Mouse (Mus musculus) thymus, adult 2 months (tissue): ENCODE measurements around the gene Aco1. TPM values are rescaled to one million over a fixed set of nuclear protein-coding genes. Genes with fewer than 3 reads are reported as not detected.

Source experiments
- DNase-seq: peaks from one replicate; pipeline ENCODE4 v3.0.0; 2021
- H3K27ac ChIP-seq: fragments of 200-500 bp; 2 replicates; pipeline ENCODE4 v1.5.1; 2012; ENCODE audit warnings: low read length, control low read depth; ENCODE audit not compliant: control insufficient read depth, insufficient read depth
- H3K27me3 ChIP-seq: fragments of 200-500 bp; 2 replicates; pipeline ENCODE4 v1.6.1; 2012; ENCODE audit warnings: mild to moderate bottlenecking, low read length, moderate library complexity, mixed read lengths; ENCODE audit not compliant: control insufficient read depth, insufficient read depth
- H3K36me3 ChIP-seq: fragments of 200-500 bp; 2 replicates; pipeline ENCODE4 v1.6.1; 2012; ENCODE audit warnings: mild to moderate bottlenecking, low read length, moderate library complexity; ENCODE audit not compliant: control insufficient read depth, insufficient read depth
- H3K4me1 ChIP-seq: fragments of 200-500 bp; replicated peaks from 2 replicates; pipeline ENCODE4 v1.6.1; 2012; ENCODE audit warnings: low read length; ENCODE audit not compliant: control insufficient read depth, insufficient read depth
- H3K4me3 ChIP-seq: fragments of 200-500 bp; 2 replicates; pipeline ENCODE4 v1.5.1; 2012; ENCODE audit warnings: mild to moderate bottlenecking, low read length, control low read depth, moderate library complexity; ENCODE audit not compliant: control insufficient read depth, insufficient read depth
- CTCF ChIP-seq: fragments of 200-500 bp; IDR thresholded peaks from 2 replicates; pipeline ENCODE4 v1.5.1; 2012; ENCODE audit warnings: mild to moderate bottlenecking, control low read depth, low read length, moderate library complexity, borderline replicate concordance; ENCODE audit not compliant: control insufficient read depth, poor library complexity, insufficient read depth; ENCODE audit errors: extremely low read depth
- POLR2A ChIP-seq: fragments of 200-500 bp; IDR thresholded peaks from 2 replicates; pipeline ENCODE4 v1.6.1; 2012; ENCODE audit warnings: mild to moderate bottlenecking, low read length, control low read depth, moderate library complexity; ENCODE audit not compliant: control insufficient read depth, poor library complexity, insufficient read depth; ENCODE audit errors: extremely low read depth
- WGBS: fragments of 180-500 bp; shearing (Covaris S2); methylation state at CpG from one replicate; pipeline ENCODE4 v1.1.7; 2018; 5-methylcytosine and 5-hydroxymethylcytosine counted together
- polyA plus RNA-seq: library from polyadenylated mRNA; depleted of rRNA; stranded (reverse); fragments of >200 nt; gene quantifications from 2 replicates; pipeline ENCODE4 v1.2.3, GENCODE M21; 2012

Gene Aco1
- polyA plus RNA-seq, 1 experiment: 28.2 TPM

DNA sequence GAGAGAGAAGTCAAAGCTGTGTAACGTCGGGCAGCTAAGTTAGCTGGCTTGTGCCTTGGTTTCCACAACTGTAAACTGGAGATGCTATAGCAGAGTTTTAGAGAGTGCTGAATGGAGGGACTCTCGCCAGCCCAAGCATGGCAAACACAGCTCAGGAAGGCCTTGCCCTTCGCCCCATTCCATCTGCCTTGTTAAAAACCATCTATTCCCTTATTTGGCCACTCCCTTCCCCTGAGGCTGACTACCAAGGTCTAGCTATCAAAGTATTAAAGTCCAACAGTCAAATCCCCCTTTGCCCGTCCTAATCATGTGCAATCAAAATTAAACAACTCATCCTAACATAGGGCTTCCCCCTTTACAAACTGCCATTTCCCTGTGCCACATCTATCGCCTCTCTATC lies 40.9 kb downstream of the Aco1 start:
- no peaks in the 10 kb centered on the region for H3K27me3 ChIP-seq
- 96% methylated on average over 6 of the region's 6 CpGs for WGBS
- DNase-seq: no peak
- no peak overlapping the region for H3K27ac ChIP-seq
- no peaks in the 10 kb centered on the region; the same call in 1 of the 2 replicates for H3K36me3 ChIP-seq
- no peak overlapping the region for H3K4me3 ChIP-seq
- no peaks in the 10 kb centered on the region for H3K4me1 ChIP-seq
- no peak for TF ChIP-seq POLR2A
- TF ChIP-seq CTCF: no peak

DNA sequence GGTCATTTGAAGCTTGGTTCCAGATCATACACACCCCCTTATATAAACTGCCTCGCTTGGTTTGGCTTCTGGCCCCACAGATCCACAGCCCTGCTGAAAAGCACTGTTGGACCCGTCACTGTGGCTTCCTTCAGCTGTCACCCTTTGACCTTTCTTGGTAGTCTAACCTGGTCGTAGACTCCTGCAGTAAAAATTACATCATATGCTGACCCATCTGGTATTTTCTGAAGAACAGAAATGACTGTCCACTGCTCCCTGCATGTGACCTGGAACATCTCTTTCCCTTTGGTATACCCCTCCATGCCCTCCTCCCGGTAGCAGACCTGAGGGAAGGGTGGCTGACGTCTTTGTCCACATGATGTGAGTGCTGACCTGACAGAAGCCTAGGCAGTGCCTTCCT lies 41.6 kb downstream of the Aco1 start:
- 91% methylated on average over 5 of the region's 5 CpGs for WGBS
- Histone ChIP-seq H3K4me3 (no peak overlapping the region), H3K27ac (no peak overlapping the region), H3K36me3 (no peaks in the 10 kb centered on the region; the same call in 1 of the 2 replicates), H3K4me1 (no peaks in the 10 kb centered on the region), H3K27me3 (no peaks in the 10 kb centered on the region)
- DNase-seq: no peak
- TF ChIP-seq POLR2A (no peak), CTCF (no peak)

DNA sequence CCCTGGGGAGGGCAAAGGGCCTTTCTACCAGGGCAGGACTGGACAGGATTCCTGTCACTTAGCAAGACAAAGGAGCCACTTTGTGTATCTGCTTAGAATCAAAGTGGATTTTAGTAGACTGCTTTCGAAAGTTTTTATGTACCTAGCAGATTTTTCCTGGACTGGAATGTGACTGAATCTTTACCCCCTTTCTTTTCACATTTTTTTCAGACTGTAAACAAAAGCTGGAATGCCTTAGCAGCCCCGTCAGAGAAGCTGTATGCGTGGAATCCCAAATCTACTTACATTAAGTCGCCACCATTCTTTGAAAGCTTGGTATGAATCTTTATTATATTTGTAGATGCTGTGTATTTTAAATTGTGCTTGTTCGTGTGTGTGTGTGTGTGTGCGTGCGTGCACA lies 45.1 kb downstream of the Aco1 start:
- Histone ChIP-seq H3K4me3 (no peak overlapping the region), H3K36me3 (no peaks in the 10 kb centered on the region; the same call in 1 of the 2 replicates), H3K27ac (no peak overlapping the region), H3K4me1 (no peaks in the 10 kb centered on the region), H3K27me3 (no peaks in the 10 kb centered on the region)
- TF ChIP-seq CTCF (no peak), POLR2A (no peak)
- DNase-seq: no peak
- 93% methylated on average over 7 of the region's 7 CpGs for WGBS

DNA sequence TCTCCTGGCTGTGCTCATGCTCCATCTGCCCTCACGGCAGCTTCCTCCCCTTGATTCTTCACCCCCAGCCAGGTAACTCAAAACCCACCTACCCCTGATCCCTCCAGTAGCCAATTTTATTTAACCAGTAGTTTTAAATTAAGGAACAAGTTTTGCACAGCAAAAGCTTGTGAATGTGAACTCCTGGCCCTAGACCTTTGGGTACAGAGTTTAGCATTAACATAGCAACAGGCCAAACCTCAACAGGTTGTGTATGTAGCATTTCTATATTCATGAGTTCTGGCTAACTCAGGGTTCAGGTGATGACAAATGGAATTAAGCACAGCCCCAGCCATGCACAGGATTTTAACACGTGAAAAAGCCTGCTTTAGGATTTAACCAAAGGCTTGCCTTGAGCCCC lies 49.4 kb downstream of the Aco1 start:
- no peak for TF ChIP-seq CTCF
- TF ChIP-seq POLR2A: no peak
- Histone ChIP-seq H3K4me3 (no peak overlapping the region), H3K36me3 (no peaks in the 10 kb centered on the region), H3K27me3 (no peaks in the 10 kb centered on the region), H3K4me1 (no peaks in the 10 kb centered on the region), H3K27ac (no peak overlapping the region)
- 95% methylated on average over 2 of the region's 2 CpGs for WGBS
- no peak for DNase-seq

DNA sequence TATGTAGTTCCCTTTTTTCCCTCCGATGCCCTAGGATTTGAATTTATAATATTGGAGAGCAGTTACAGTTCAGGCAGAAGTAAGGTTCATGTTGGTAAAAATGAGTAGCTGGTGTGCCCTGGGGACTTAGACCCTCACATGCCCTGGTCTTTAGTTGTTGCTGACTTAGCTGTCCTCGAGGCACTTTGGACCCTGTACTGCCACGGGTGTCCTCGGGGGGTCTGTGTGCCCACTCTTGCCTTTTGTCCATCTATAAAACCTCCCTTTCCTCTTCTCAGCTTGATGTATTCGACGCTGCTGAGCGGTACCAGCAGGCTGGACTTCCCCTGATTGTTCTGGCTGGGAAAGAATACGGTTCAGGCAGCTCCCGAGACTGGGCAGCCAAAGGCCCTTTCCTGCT lies 50.6 kb downstream of the Aco1 start:
- H3K4me1 ChIP-seq: no peaks in the 10 kb centered on the region
- WGBS: 86% methylated on average over 9 of the region's 9 CpGs
- no peaks in the 10 kb centered on the region for H3K27me3 ChIP-seq
- no peak overlapping the region for H3K4me3 ChIP-seq
- H3K27ac ChIP-seq: no peak overlapping the region
- no peak for DNase-seq
- H3K36me3 ChIP-seq: no peaks in the 10 kb centered on the region
- TF ChIP-seq POLR2A (no peak), CTCF (no peak)

DNA sequence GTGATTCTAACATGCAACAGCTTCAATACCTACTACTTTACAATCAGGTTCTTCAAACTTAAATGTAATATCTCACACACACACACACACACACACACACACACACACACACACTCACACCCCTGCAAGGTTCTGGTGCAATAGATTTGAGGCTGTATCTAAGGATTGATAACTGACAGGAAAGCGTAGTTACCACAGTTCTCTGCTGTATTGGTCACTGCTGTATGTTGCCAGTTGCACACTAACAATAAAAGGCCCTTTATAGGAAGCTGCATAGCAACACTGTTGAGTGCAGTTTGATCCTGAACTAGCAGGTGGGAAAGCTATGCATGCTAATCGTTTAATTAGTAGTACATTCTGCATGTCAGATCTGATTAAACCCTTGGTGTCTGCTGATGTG lies 52.5 kb downstream of the Aco1 start:
- no peak overlapping the region for H3K4me3 ChIP-seq
- no peaks in the 10 kb centered on the region for H3K27me3 ChIP-seq
- H3K36me3 ChIP-seq: no peaks in the 10 kb centered on the region
- 100% methylated on average over 2 of the region's 2 CpGs for WGBS
- TF ChIP-seq CTCF: no peak
- no peak for TF ChIP-seq POLR2A
- no peaks in the 10 kb centered on the region for H3K4me1 ChIP-seq
- H3K27ac ChIP-seq: no peak overlapping the region
- no peak for DNase-seq

DNA sequence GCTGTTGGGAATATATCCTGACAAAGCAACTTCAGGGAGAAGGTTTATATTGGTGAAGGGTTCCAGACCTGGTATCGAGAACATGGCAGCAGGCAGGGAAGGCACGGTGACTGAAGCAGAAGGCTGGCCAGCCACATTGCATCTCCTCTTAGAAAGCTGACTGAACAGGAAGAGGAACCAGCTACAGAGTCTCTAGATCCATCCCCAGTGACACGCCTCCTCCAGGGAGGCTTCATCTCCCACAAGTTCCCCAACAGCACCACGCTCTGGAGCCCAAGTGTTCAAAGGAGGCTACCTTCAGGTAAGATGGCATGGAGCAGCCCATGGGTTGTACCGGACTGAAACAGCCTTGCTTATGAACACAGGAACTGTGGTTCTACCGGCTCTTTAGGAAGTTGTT lies 59.3 kb downstream of the Aco1 start:
- Histone ChIP-seq H3K4me3 (no peak overlapping the region), H3K27me3 (no peaks in the 10 kb centered on the region), H3K4me1 (no peaks in the 10 kb centered on the region), H3K36me3 (peaks cover 12% of the 10 kb centered on the region), H3K27ac (no peak overlapping the region)
- 81% methylated on average over 6 of the region's 6 CpGs for WGBS
- TF ChIP-seq CTCF (no peak), POLR2A (no peak)
- DNase-seq: no peak
